Mouse (Mus musculus) liver, postnatal 0 days (tissue): ENCODE results near the gene Poc1b. TPM values are rescaled to one million over a fixed set of nuclear protein-coding genes. Genes with fewer than 3 reads are reported as not detected.
A peak's percentile ranks its signal among the peaks of the same experiment; 100 is the strongest.
"Not testable (repeated sequence)": the region's sequence is repeated elsewhere in the genome, so short reads cannot be mapped to it uniquely, and the experiment has no call there.

ENCODE experiments used
- ATAC-seq: fragments of 200-750 bp; cut with Nextera tagmentation; 2 replicates; pipeline ENCODE4 v1.8.0; 2017; ENCODE audit warnings: mild to moderate bottlenecking, moderate library complexity
- DNase-seq: peaks from one replicate; pipeline ENCODE4 v3.0.0-alpha.2; 2016
- H3K27ac ChIP-seq: fragments of 300-500 bp; sonication (generic); 2 replicates; pipeline ENCODE4 v1.5.1; 2014; ENCODE audit warnings: antibody characterized with exemption, moderate library complexity, mild to moderate bottlenecking, low read depth
- H3K27me3 ChIP-seq: fragments of 300-500 bp; sonication (generic); 2 replicates; pipeline ENCODE4 v1.6.1; 2014; ENCODE audit warnings: low read length, control low read depth, mixed read lengths; ENCODE audit not compliant: insufficient read depth
- H3K36me3 ChIP-seq: fragments of 300-500 bp; sonication (generic); replicated peaks from 2 replicates; pipeline ENCODE4 v1.6.1; 2014; ENCODE audit warnings: mild to moderate bottlenecking, control low read depth, low read length, moderate library complexity, mixed read lengths; ENCODE audit not compliant: insufficient read depth
- H3K4me1 ChIP-seq: fragments of 300-500 bp; sonication (generic); 2 replicates; pipeline ENCODE4 v1.6.1; 2014; ENCODE audit warnings: antibody characterized with exemption, mild to moderate bottlenecking, control low read depth; ENCODE audit not compliant: insufficient read depth
- H3K4me2 ChIP-seq: fragments of 300-500 bp; sonication (generic); 2 replicates; pipeline ENCODE4 v1.6.1; 2014; ENCODE audit warnings: low read depth, mild to moderate bottlenecking, low read length, moderate library complexity, mixed read lengths
- H3K4me3 ChIP-seq: fragments of 300-500 bp; sonication (generic); 2 replicates; pipeline ENCODE4 v1.5.1; 2014; ENCODE audit warnings: low read depth, low read length
- H3K9ac ChIP-seq: fragments of 300-500 bp; sonication (generic); replicated peaks from 2 replicates; pipeline ENCODE4 v1.6.1; 2014; ENCODE audit warnings: mild to moderate bottlenecking, moderate library complexity
- H3K9me3 ChIP-seq: fragments of 300-500 bp; sonication (generic); 2 replicates; pipeline ENCODE4 v1.6.1; 2016; ENCODE audit warnings: mild to moderate bottlenecking, control low read depth, low read length, mixed read lengths
- CTCF ChIP-seq: sonication (generic); IDR thresholded peaks from 2 replicates; pipeline ENCODE4 v1.5.1; 2016; ENCODE audit warnings: antibody characterized with exemption, low read depth
- EP300 ChIP-seq: IDR thresholded peaks from 2 replicates; pipeline ENCODE4 v1.6.1; 2016; ENCODE audit warnings: antibody characterized with exemption, low read depth, mild to moderate bottlenecking
- WGBS: fragments of 180-500 bp; shearing (Covaris S2); extraction: QIAGEN DNeasy Blood & Tissue Kit; methylation state at CpG from one replicate; pipeline ENCODE4 v1.1.7; 2014; ENCODE audit not compliant: insufficient replicate concordance; 5-methylcytosine and 5-hydroxymethylcytosine counted together
- polyA plus RNA-seq: library from polyadenylated mRNA; unstranded; fragments of >200 nt; fragmentation: Nextera tagmentation; extraction: Ambion mirVana; gene quantifications from 2 replicates; pipeline ENCODE4 v1.2.1, GENCODE M21; 2015

Gene Poc1b
- polyA plus RNA-seq, 1 experiment from 2014 or later, result 3.9 TPM

DNA sequence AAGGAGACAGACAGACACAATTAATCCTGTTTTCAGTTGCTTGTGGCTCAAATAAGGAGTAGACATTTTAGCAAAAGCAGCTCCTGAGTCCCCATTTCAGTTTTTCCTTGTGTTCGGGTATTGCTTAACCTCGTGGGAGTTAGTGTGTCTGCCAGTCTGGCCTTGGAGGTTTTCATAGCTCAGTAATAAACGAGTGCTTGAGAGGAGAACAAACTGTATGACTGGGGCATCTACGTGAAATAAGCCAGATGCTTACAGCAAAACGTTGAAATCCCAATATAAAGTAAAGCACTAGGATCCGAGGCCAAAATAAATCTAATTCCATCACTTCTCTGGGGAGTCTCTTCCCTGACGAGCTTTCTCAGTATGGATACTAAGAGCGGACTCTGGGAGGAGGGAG is 38.8 kb downstream of the Poc1b start:
- no peaks in the 10 kb centered on the region for H3K36me3 ChIP-seq
- no peaks in the 10 kb centered on the region for H3K27me3 ChIP-seq
- no peak overlapping the region for H3K4me3 ChIP-seq
- H3K4me2 ChIP-seq, result no peak overlapping the region
- no peak overlapping the region for H3K9ac ChIP-seq
- H3K9me3 ChIP-seq, result no peaks in the 10 kb centered on the region
- TF ChIP-seq CTCF, result no peak
- TF ChIP-seq EP300, result no peak
- WGBS, result 76% methylated on average over 8 of the region's 8 CpGs
- no peak for ATAC-seq
- H3K27ac ChIP-seq, result no peak overlapping the region
- DNase-seq, result peak; percentile 2
- no peaks in the 10 kb centered on the region for H3K4me1 ChIP-seq

DNA sequence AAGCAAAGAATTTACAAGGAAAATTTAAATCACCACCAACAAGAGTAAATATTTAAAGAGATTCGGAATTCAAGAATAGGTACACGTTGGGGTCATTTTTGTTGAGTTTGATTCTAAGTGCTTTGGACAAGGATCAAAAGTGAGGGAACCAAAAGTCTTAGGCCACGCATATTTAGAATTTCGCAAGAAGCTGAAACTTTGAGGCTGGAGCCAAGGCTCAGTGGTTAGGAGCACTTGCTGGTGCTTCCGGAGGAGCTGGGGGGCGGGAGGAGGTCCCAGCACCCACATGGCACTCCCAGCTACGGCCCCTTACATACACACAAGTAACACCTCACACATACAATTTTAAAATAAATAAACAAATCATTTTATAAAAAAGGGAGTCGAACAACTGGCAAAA is 39.8 kb downstream of the Poc1b start:
- Histone ChIP-seq H3K9me3 (no peaks in the 10 kb centered on the region), H3K9ac (no peak overlapping the region), H3K4me2 (no peak overlapping the region), H3K27me3 (no peaks in the 10 kb centered on the region), H3K27ac (no peak overlapping the region), H3K4me1 (no peaks in the 10 kb centered on the region), H3K4me3 (no peak overlapping the region), H3K36me3 (no peaks in the 10 kb centered on the region)
- TF ChIP-seq EP300 (no peak), CTCF (no peak)
- ATAC-seq (no peak), DNase-seq (no peak)
- WGBS, result 77% methylated on average over 8 of the region's 8 CpGs

DNA sequence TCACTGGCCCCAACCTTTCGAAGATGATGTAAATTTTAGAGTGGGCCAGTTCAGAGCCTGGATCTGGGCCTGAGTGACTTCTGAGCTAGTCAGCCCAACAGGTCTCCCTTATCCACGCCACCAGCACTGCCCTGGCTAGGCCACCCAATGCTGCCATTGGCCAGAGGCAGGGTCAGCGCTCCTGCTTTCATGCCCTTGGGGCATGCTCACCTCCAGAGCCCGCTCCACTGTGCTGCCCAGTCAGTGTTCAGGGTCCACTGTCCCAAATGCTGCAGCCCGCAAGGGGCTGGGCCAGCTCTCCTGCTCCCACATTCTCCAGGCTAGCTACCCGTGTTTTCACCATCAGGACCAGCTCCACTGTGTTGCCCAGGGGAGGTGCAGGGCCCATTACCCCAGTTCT is 43.2 kb downstream of the Poc1b start:
- Histone ChIP-seq H3K9ac (no peak overlapping the region), H3K36me3 (no peaks in the 10 kb centered on the region), H3K27me3 (no peaks in the 10 kb centered on the region), H3K4me3 (no peak overlapping the region), H3K9me3 (no peaks in the 10 kb centered on the region), H3K4me1 (no peaks in the 10 kb centered on the region), H3K4me2 (no peak overlapping the region), H3K27ac (no peak overlapping the region)
- no peak for TF ChIP-seq CTCF
- TF ChIP-seq EP300, result no peak
- ATAC-seq (no peak), DNase-seq (no peak)
- 88% methylated on average over 6 of the region's 6 CpGs for WGBS

GRCm38 (mm10) chr10:99151580-99151979 is 44.7 kb downstream of the Poc1b start:
- Histone ChIP-seq H3K4me3 (no peak overlapping the region), H3K9me3 (no peaks in the 10 kb centered on the region), H3K36me3 (no peaks in the 10 kb centered on the region), H3K4me2 (no peak overlapping the region), H3K27ac (no peak overlapping the region), H3K9ac (no peak overlapping the region), H3K4me1 (no peaks in the 10 kb centered on the region), H3K27me3 (no peaks in the 10 kb centered on the region)
- TF ChIP-seq EP300 (no peak), CTCF (no peak)
- DNase-seq (no peak), ATAC-seq (peak; percentile 40; the same call in 1 of the 2 replicates)
- 85% methylated on average over 1 of the region's 1 CpGs for WGBS

GRCm38 (mm10) chr10:99152063-99152462 is 45.2 kb downstream of the Poc1b start:
- Histone ChIP-seq H3K9me3 (no peaks in the 10 kb centered on the region), H3K36me3 (no peaks in the 10 kb centered on the region), H3K4me2 (no peak overlapping the region), H3K4me1 (no peaks in the 10 kb centered on the region), H3K4me3 (no peak overlapping the region), H3K9ac (no peak overlapping the region), H3K27ac (no peak overlapping the region), H3K27me3 (no peaks in the 10 kb centered on the region)
- 84% methylated on average over 6 of the region's 6 CpGs for WGBS
- peak; percentile 53 for DNase-seq
- TF ChIP-seq CTCF, result peak; percentile 76
- TF ChIP-seq EP300, result no peak
- peak; percentile 58; the same call in 1 of the 2 replicates for ATAC-seq

GRCm38 (mm10) chr10:99154635-99155034 is 47.8 kb downstream of the Poc1b start:
- Histone ChIP-seq H3K27me3 (no peaks in the 10 kb centered on the region), H3K9me3 (no peaks in the 10 kb centered on the region), H3K36me3 (no peaks in the 10 kb centered on the region), H3K4me2 (no peak overlapping the region), H3K4me3 (no peak overlapping the region), H3K9ac (no peak overlapping the region), H3K27ac (peak overlapping the region; percentile 39), H3K4me1 (no peaks in the 10 kb centered on the region)
- peak; percentile 66 for ATAC-seq
- DNase-seq, result no peak
- WGBS, result 57% methylated on average over 8 of the region's 8 CpGs
- TF ChIP-seq EP300 (no peak), CTCF (no peak)

GRCm38 (mm10) chr10:99156808-99157207 is 50.0 kb downstream of the Poc1b start:
- no peaks in the 10 kb centered on the region for H3K9me3 ChIP-seq
- H3K36me3 ChIP-seq, result 0 out of 2 replicates have a peak, but pooled peaks cover 4% of the 10 kb centered on the region
- ATAC-seq (no peak), DNase-seq (no peak)
- no peaks in the 10 kb centered on the region for H3K4me1 ChIP-seq
- no peak overlapping the region for H3K4me2 ChIP-seq
- 90% methylated on average over 5 of the region's 5 CpGs for WGBS
- H3K9ac ChIP-seq, result no peak overlapping the region
- no peak overlapping the region for H3K27ac ChIP-seq
- TF ChIP-seq EP300, result no peak
- peak; percentile 43 for TF ChIP-seq CTCF
- no peak overlapping the region for H3K4me3 ChIP-seq
- H3K27me3 ChIP-seq, result no peaks in the 10 kb centered on the region

GRCm38 (mm10) chr10:99157697-99158096 is 50.9 kb downstream of the Poc1b start:
- not testable (repeated sequence) for H3K4me2 ChIP-seq, H3K4me3 ChIP-seq, H3K9ac ChIP-seq, ATAC-seq, H3K27me3 ChIP-seq, H3K27ac ChIP-seq, H3K4me1 ChIP-seq, H3K9me3 ChIP-seq, H3K36me3 ChIP-seq
- 82% methylated on average over 10 of the region's 10 CpGs for WGBS
- DNase-seq, result peak; percentile 20
